Mouse (Mus musculus) cerebellum, postnatal 14 days (tissue): ENCODE results near the gene Car6.
A peak's percentile ranks its signal among the peaks of the same experiment; 100 is the strongest.

Experiments
- DNase-seq, 2 experiments: peaks; one replicate each; pipeline ENCODE4 v3.0.0; 2021; ENCODE audit warnings: mixed read lengths in 2 of 2

Car6 gene

DNA sequence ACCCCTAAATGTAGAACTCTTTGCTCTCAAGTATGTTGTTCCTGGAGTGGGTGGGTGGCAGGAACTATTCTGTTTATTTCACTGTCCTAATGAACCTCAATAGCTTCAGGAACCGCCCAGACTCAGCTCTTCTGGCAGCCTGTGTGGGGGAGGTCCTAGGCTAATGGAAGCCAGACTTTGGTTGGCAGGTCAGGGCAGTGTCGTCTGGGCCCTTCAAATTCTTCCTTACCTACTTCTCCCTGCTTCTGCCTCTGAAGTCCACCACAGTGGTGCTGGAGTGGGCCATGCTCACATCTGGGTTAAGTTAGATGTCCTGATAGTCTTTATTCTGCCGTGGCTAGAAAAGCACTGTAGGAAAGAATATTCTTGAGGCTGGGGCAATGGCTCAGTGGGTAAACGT lies 23.0 kb downstream of the Car6 start:
- DNase-seq, result no peak

DNA sequence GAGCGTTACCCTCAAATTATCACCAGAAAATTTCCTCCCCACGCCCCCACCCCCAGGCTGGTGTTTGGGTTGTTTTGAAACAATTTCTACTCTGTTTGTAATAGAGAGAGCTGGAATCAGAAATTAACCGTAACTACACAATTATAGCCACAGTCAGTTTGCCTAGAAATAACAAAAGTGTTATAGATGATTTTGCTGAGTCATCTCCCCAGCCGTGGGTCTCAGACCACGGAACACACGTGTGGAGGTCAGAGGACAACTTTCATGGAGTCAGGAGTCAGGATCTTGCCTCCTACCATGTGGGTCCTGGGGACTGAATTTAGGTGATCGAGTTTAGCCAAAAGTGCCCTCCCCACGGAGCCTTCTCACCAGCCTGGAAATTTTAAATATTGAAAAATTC lies 24.0 kb downstream of the Car6 start:
- DNase-seq, result no peak

DNA sequence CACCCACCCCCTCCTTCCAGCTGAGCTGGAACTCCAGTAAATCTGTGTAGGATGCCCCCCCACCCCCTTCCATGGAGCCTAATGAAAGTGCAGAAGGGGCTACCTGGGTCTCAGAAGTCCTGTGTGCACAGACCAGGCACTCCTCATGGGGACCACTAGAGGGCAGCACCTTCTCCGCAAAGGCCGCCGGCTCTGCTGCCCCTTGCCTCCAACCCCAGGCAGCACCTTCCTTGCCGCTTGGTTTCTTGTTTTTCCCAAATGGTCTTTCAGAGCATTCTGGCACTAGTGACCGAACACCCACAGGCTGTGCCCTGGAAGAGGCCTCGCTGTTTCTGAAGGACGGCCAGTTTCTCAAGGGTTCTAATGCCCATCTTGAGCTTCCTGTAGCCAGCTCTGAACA lies 24.6 kb downstream of the Car6 start:
- DNase-seq, result peak; percentile 67 to 68

DNA sequence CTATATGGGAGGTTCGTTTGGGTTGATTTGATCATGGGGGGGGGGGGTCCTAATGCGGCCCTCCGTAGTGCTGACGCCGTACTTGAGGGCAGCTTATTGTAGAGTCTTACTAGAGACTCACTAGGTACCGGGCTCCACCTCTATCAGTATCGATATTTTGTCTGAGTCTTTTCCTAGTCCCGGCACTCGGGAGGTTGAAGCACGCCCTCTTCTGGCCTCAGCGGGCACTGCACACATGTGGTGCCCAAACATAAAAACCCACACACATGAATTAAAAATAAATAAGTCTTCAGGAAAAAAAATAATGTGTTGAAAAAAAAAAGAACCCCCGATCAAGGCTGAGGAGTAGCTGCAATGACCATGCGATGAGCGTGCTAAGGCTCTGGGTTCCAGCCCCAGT lies 27.1 kb downstream of the Car6 start:
- DNase-seq, result peak in 1 of 2 experiments; percentile 37

DNA sequence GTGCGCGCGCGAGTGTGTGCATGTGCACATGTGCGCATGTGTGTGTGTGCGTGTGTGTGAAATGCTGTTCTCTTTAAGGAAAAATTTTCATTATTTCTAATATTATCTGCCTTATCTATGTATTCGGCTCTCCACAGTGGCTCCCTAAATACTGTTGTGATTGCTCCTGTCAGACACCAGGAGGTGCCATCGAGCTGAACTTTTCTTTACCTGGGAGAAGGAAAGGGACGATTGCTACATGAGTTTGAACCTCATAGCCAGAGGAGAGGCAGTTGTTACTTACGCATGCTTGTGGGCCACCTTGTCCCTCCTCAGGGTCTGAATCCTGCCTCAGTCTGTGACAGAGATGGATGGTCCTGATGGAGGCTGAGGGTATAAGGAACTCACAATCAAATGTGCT lies 27.9 kb downstream of the Car6 start:
- peak; percentile 74 to 76 for DNase-seq

DNA sequence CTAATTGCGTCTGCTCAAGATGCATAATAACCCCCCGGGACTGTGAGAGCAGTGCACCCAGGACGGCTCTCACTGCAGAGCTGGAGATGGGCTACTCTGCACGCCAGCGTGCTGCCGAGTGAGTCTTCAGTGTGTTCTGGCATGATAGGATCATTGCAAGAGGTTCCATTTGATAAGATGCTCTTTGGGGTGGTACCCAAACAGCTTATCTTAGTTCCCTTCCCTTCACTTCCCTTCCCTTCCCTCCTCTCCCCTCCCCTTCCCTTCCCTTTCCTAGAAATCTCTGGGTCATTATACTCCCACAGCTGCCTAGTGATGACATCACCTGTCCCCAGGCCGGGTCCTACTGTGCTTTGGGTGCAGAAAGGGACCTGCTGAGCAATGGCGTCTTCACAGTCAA lies 29.0 kb downstream of the Car6 start:
- no peak for DNase-seq

DNA sequence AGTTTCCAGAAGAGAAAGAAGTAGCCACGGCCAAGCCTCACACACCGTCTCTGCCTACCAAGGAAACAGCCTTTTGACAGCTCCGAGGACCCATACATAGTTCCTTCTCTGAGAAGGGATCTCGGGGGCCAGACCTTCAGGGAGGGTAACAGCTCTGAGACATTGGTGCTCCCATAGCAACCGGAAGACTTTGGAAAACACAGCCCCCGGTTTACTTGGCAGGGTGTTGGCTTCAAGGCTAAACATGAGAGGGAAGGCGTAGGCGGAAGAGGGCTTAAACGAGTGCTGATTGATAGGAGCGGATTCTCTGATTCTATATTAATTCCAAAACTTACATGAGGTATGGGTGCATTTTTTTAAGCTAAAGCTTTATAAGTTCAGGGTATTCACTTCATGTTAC lies 32.7 kb downstream of the Car6 start:
- no peak for DNase-seq

DNA sequence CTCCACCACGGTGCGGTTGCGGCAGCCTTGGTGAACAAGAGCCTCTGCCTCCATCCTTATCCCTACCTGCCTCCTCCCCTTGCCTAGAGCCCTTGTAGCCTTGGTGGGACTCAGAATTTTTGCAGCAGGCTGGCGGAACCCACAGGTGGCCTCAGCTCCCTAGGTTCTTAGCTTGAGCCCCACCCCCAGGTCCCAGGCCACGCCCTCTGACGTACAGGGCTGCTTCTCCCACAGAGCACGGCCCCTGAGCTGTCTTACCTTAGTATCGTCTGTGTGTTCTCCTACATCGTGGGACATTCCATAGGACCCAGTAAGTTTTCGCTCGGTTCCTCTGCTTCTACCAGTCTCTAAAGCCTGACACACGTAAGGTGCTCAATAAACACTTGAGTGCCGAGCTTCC lies 36.3 kb downstream of the Car6 start:
- no peak for DNase-seq

DNA sequence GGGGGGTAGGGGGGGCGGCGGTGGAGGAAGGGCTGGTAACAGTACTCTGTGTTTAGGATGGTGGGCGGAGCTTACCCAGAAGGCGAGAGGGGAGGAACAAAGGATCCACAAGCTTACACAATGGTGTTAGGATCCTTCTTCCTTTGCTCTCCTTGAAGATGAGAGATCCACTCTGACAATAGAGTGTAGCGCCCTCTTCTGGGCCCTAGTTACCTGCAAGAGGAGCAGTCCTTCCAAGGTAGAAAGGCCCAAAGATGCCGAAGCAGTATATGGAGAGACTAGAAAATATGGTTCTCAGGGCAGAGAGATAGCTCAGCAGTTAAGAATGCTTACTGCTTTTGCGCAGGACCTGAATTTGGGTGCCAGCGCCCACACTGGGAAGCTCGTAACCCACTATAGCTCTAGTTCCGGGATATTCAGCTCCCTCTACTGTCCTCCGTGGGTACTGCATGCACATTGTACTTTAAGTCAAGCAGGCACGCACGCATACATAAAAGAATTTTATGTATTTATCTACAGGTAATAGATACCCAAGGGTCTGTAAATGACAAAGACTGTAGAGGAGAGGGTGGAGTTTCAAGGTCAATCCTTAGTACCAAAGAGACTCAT lies 38.5 kb downstream of the Car6 start:
- no peak for DNase-seq

DNA sequence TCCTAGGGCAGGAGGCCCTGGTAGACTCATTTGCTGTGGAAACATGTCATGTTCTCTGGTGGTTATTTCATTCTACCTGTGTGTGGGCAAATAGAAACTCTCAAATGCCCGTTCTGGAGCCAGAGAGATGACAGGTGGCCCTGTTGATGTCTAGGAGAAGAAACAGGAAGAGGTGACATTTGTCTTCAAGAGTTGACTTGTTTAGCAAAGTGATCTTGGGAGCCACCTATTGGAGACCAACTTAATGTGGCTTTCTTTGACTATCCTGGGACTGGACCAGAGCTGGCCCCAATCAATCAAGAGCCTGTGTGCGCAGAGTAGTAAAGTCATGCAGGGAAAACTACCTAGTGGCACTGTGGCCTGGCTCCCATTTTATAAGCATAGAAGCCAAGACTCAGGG lies 41.7 kb downstream of the Car6 start:
- DNase-seq, result no peak

DNA sequence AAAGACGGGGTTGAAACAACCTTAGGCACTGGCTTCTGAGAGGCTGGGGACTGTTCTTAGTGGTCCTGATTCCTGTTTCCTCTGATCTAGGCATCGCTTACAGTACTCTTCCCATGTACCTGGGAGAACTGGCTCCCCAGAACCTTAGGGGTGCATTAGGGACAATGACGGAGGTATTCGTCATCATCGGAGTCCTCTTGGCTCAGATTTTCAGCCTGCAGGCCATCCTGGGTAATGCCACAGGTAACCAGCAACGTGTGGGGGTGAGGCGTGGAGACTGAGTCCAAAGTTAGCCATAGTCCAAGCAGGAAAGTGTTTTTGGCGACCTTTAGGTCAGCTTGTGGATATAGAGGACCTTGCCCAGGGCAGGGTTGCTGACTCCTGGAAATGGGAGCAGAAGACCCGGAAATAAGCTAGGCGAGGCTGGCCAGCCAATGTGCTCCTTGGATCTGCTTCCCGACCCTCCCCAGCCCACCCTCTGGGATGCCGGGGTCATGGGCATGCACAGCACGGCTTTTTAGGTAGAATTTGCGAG lies 43.7 kb downstream of the Car6 start:
- DNase-seq, result no peak

DNA sequence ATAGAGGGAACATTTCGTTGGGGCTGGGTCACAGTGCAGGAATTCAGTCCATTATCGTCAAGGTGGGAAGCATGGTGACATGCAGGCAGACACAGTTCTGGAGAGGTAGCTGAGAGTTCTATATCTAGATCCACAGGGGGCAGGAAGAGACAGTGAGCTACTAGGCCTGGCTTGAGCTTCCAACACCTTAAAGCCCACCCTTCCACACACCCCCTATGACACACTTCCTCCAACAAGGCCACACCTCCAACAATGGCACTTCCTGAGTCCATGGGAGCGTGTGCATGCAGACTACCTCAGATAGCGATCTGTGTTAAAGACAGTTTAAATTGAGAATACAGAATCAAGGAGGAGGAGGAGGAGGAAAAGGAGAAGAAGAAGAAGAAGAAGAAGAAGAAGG lies 45.4 kb downstream of the Car6 start:
- no peak for DNase-seq

DNA sequence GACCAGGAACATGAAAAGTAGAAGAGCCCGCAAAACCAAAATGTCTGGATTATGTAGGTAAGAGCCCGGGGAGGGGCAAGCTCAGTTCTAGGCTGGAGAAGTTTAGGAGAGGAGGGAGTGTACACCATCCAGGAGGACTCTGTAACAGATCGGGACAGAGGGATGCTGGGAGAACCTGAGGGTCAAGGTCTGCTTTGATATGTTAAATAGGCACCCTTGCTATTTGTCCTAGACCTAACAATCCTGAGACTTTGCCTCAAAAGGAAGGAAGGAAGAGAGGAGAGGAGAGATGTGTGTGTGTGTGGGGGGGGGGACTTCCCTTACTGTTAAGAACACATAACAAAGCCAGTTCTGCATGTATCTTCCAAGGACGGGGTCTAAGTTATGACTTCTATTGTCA lies 45.8 kb downstream of the Car6 start:
- no peak for DNase-seq

DNA sequence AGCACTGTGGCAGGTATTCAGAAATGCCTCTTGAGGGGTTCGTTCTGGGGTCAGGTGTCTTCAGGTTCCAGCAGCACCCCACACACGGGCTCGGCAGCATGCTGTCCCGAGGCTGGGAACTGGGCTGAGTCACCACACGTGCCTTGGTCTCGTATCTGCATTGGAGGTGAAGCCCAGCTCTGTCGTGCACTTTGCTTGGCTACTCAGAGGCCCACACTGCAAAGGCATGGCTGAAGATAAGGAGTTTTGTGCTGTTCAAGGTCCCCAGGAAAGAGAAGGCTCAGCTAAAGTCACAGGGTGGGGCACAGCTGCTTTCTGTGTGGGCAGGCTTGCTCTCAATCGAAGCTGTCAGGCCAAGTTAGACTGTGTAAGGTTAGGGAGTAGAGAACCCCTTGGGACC lies 48.6 kb downstream of the Car6 start:
- DNase-seq, result no peak

DNA sequence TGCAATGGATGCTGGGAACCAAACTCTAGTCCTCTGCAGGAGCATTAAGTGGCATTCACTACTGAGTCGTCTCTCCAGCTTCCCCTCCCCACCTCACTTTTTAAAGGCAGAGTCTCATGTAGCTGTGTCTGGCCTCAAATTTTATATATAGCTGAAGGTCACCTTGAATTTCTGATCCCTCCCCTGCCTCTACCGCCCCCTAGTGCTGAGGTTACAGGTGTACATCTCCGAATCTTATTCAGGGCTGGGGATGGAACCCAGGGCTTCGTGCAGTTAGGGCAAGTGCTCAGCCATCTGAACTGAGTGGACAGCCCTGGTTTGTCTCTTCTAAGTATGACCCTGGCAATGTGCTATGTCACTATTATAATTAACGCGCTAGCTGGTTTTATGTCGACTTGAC lies 50.1 kb downstream of the Car6 start:
- DNase-seq, result no peak

DNA sequence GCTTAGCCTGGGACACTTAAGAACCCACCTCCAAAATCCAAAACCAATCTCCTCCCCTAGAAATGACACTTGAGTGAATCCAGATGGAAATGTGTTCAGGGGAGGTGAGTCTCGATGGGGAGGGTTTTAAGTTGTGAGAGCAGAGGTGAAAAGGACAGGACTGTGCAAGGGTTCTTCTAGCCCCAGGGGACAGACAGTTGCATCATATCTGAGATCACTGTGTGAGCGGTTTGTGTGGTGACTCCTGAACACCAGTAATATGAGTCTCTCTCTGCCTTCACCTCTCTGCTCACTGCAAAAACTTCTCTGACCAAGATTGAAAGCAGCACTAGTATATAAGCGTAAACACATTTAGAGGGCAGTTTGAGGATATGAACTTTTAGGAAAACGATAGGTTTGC lies 54.8 kb downstream of the Car6 start:
- no peak for DNase-seq

DNA sequence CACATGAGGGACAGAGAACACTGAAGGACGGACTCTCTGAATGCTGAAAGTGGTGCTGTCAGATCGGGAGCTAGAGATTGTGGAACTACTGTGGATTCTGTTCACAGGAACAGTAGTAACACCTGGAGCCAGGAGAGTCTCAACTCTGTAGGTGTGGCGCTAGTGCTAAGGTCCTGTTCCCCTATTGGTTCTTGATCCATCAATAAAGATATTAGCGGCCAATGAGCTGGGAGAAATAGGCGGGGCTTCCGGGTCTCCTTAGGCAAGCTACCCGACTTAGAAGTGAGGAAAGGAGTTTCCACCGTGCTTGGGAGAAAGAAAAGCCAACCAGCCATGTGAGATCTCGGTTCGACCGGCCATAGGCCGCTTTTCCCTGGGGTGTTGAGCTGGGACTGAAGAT lies 56.9 kb downstream of the Car6 start:
- no peak for DNase-seq

DNA sequence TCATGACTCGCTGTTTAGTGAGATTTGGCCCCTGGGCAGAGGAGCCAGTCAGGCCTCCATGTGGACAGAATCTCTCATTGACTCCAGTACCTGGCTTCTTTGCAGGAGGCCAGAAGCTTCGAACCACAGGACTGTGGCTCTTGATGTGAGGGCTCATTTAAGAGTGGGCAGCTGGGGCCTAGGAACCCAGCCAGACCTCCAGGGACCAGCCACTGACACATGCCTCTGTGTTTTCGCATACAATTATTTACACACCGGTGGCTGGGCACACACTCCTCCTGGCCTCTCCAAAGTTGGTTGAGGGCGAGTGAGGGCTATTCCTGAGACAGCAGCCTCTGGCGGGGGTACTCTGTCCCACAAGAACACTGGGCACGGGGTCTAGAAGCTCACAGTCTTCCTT lies 60.8 kb downstream of the Car6 start:
- DNase-seq, result peak in 1 of 2 experiments; percentile 51

DNA sequence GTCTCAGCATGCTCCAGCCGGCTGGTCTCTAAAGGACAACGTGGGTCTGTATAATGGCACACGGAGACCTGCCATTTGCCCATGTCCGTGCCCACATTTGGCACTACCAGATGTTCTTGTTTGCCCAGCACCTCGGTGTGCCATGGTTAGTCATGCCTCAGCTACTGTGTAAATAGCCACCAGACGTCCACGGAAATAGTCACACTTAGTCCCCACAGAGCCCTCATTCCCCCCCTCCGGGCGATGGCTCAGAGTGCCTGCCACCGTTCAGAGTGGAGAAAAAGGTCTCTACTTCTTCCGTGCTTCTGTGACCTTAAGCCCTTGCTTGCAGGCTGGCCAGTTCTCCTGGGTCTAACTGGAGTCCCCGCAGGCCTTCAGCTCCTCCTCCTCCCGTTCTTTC lies 62.0 kb downstream of the Car6 start:
- DNase-seq, result no peak

DNA sequence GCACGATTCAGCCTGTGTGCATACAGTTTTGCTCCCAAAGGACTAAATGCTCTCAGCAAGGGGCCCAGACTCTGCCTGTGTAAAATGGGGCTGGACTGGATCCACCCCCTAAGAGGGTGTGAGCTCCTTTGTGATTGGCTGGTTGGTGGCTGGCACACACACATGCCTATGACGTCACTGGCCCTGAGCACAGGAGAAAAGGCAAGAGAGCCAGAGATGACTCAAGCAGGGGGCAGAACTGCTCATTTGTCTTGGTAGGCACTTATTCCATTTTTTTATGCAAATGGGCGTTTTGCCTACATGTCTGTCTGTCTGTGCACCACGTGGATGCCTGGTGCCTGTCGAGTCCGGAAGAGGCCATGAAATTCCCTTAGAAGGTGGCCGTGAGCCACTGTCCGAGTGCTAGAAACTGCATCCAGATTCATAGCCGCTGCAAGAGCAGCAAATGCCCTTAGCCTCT lies 63.0 kb downstream of the Car6 start:
- DNase-seq, result peak; percentile 59 to 66

DNA sequence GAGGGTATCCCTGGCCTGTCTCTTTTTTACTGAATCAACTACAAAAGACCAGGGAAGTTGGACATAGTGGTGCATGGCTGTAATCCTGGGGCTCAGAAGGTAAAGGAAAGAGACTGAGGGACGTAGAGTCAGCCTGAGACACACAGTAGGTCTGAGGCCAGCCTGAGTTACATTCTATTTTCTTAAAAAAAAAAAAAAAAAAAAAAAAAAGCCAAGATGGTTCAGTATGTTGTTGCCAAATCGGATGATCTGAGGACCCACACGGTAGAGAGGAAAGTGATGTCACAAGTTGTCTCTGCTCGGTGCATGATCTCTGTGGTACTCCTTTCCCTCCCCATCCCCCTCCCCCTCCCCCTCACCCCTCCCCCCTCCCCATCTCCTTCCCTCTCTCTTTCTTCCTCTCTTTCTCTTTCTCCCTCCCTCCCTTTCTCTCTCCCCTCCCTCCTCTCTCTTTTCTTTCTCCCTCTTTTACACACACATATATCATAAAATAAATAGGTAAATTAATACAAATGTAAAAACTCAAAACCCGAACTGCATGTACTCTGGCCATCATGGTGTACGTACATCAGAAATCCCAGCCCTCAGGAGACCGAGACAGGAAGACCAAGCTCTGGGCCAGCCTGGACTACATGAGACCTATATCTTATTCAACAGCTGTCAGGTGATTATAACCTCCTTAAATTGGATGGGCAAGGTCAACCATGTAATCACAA lies 63.6 kb downstream of the Car6 start:
- no peak for DNase-seq
